Mouse (Mus musculus) hindbrain, embryonic 11.5 days (tissue): ENCODE measurements at regions not wholly inside any gene's neighbourhood (a gene's known extent, or its start where the extent isn't known, plus 50 kb on each side); places are given as distances from the start of the nearest gene placed in this dataset.

ENCODE experiments used
- ATAC-seq: fragments of 200-750 bp; cut with Nextera tagmentation; 2 replicates; pipeline ENCODE4 v1.8.0; 2017; ENCODE audit warnings: mild to moderate bottlenecking, moderate TSS enrichment, moderate library complexity; ENCODE audit not compliant: low FRiP score
- DNase-seq: peaks from one replicate; pipeline ENCODE4 v3.0.0-alpha.2; 2015; ENCODE audit warnings: low spot score
- H3K27ac ChIP-seq: fragments of 300-500 bp; sonication (generic); 2 replicates; pipeline ENCODE4 v1.5.1; 2014; ENCODE audit warnings: mild to moderate bottlenecking, low read depth, low read length
- H3K27me3 ChIP-seq: fragments of 300-500 bp; sonication (generic); 2 replicates; pipeline ENCODE4 v1.6.1; 2014; ENCODE audit warnings: mild to moderate bottlenecking, low read length, moderate library complexity, mixed read lengths; ENCODE audit not compliant: control insufficient read depth, insufficient read depth
- H3K36me3 ChIP-seq: fragments of 300-500 bp; sonication (generic); 2 replicates; pipeline ENCODE4 v1.6.1; 2014; ENCODE audit warnings: mild to moderate bottlenecking, low read length, moderate library complexity, mixed read lengths; ENCODE audit not compliant: control insufficient read depth, insufficient read depth
- H3K4me1 ChIP-seq: fragments of 300-500 bp; sonication (generic); replicated peaks from 2 replicates; pipeline ENCODE4 v1.6.1; 2014; ENCODE audit warnings: low read length, mixed read lengths; ENCODE audit not compliant: control insufficient read depth, insufficient read depth
- H3K4me2 ChIP-seq: fragments of 300-500 bp; sonication (generic); replicated peaks from 2 replicates; pipeline ENCODE4 v1.6.1; 2014; ENCODE audit warnings: mild to moderate bottlenecking, low read depth, low read length
- H3K4me3 ChIP-seq: fragments of 300-500 bp; sonication (generic); 2 replicates; pipeline ENCODE4 v1.5.1; 2014; ENCODE audit warnings: low read depth, low read length
- H3K9ac ChIP-seq: fragments of 300-500 bp; sonication (generic); 2 replicates; pipeline ENCODE4 v1.6.1; 2014; ENCODE audit warnings: low read depth, low read length
- H3K9me3 ChIP-seq: fragments of 300-500 bp; sonication (generic); 2 replicates; pipeline ENCODE4 v1.6.1; 2016; ENCODE audit warnings: low read length; ENCODE audit not compliant: control insufficient read depth
- WGBS: fragments of 180-500 bp; shearing (Covaris S2); extraction: QIAGEN DNeasy Blood & Tissue Kit; methylation state at CpG from one replicate; pipeline ENCODE4 v1.1.7; 2014; 5-methylcytosine and 5-hydroxymethylcytosine counted together

DNA sequence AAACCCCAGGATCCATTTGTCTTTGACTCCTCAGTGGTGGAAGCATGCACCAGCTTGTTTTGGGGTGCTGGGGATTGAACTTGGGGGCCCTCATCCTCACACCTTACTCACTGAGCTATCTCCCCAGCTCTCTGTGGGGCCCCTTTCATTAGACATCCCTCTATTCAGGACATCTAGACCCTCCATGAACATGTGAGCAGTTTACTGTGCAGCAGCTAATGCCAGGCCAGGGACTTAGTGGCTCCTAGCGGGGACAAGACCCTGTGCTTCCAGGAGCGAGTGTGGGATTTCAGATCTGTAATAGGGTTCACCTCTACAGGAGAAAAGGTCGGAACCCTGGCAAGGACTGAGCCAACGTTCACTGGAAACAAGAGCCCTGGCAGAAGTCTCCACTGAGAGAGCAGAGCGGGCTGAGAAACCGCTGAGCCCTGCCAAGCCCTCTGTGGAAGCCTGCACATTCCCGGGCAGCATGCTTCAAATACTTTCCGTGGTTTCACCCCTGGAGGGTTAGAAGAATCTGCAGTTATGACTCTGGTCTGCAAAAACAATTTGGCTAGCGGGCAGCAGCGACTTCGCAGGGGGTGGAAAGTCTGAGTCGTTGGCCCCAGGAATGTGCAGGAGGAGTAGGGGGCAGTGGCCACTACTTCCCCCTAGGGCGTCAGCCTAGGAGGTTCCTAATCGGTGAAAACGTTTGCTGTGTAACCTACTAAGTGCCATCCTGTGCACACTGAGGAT is 125.6 kb downstream of the Smad6 start:
- Histone ChIP-seq H3K27ac (no peak overlapping the region), H3K9ac (no peak overlapping the region), H3K36me3 (no peaks in the 10 kb centered on the region), H3K4me1 (no peaks in the 10 kb centered on the region), H3K9me3 (no peaks in the 10 kb centered on the region), H3K4me2 (no peak overlapping the region), H3K4me3 (no peak overlapping the region), H3K27me3 (no peaks in the 10 kb centered on the region)
- DNase-seq (no peak), ATAC-seq (no peak)
- WGBS, result 53% methylated on average over 15 of the region's 15 CpGs

DNA sequence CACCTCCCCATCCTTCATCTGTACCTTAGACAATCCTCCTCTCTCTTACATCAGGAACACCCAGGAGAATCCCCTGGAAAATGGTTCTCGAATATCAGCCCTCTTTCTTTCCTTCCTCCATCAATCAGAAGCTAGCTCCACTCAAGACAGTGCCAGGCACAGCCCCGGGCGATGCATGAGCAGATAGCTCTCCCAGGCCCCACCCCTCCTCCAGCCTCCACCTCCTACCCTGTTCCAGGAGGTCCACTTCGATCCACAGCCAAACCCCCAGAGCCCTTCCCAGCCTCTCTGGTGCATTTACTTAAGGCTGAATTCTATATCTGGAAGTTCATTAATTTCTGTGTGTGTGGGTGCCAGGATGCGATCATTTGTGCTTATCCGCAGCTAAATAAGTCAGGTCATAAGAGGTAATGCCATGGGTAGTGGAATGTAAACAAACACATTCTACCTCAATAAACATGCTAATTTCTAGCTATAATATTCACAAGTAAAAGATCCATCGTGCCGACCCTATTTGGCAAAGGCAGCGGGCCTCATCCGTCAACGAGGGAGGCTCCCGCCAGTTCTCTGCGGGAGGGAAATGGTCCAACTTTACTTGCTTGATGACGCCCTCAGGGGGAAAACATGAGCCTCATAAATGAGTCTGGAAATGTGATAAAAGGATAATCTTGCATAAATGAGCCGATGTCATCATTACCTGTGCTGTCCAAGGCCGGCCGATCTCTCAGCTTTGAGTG is 129.5 kb downstream of the Smad6 start:
- no peaks in the 10 kb centered on the region for H3K27me3 ChIP-seq
- H3K4me2 ChIP-seq, result no peak overlapping the region
- H3K4me1 ChIP-seq, result no peaks in the 10 kb centered on the region
- ATAC-seq (no peak), DNase-seq (no peak)
- no peaks in the 10 kb centered on the region for H3K9me3 ChIP-seq
- WGBS, result 74% methylated on average over 17 of the region's 17 CpGs
- H3K36me3 ChIP-seq, result no peaks in the 10 kb centered on the region
- H3K27ac ChIP-seq, result no peak overlapping the region
- no peak overlapping the region for H3K4me3 ChIP-seq
- H3K9ac ChIP-seq, result no peak overlapping the region

DNA sequence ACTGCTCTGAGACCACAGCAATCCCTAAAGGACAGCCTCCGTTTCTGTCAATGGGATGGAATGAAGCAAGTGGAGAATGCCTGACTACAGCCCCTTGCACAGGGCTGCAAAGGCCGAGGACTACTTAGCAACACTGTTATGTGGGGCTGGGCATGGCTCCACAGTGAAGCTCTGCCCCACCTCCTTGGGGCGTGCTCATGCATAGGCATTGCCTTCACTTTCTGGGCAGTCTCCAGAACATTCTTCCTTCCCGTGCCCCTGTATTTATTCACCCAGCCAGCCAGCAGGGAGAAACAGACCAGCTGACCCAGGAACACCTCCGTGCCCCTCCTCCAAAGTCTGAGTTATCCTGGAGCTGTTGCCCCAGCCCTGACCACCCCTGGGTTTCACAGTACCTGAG is 131.1 kb downstream of the Smad6 start:
- Histone ChIP-seq H3K27me3 (no peaks in the 10 kb centered on the region), H3K36me3 (no peaks in the 10 kb centered on the region), H3K4me1 (no peaks in the 10 kb centered on the region), H3K4me3 (no peak overlapping the region), H3K9ac (no peak overlapping the region), H3K9me3 (no peaks in the 10 kb centered on the region), H3K4me2 (no peak overlapping the region), H3K27ac (no peak overlapping the region)
- 65% methylated on average over 5 of the region's 5 CpGs for whole genome bisulfite sequencing
- DNase-seq (no peak), ATAC-seq (no peak)

DNA sequence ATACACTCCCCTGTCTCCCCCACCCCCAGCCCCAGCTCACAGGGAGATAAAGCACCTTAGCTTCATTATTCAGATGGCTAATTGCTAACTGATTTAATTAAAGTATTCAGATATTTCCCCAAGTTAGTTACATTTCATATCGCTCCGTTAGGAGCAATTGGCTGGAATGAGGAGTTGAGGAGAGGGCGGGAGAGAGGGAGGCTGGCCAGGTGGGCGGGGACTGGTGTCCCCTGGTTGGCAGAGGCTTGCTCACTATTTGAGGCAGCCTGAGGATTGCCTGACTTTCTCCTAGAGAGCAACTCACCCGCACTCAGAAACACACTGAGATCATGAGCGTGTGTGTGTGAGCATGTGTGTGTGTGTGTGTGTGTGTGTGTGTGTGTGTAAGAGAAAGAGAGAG is 131.8 kb upstream of the Smad3 start:
- no peak for DNase-seq
- no peaks in the 10 kb centered on the region for H3K36me3 ChIP-seq
- no peak overlapping the region for H3K27ac ChIP-seq
- no peak overlapping the region for H3K4me2 ChIP-seq
- WGBS, result 77% methylated on average over 6 of the region's 6 CpGs
- H3K9ac ChIP-seq, result no peak overlapping the region
- H3K4me1 ChIP-seq, result no peaks in the 10 kb centered on the region
- no peaks in the 10 kb centered on the region for H3K27me3 ChIP-seq
- ATAC-seq, result no peak
- no peaks in the 10 kb centered on the region for H3K9me3 ChIP-seq
- H3K4me3 ChIP-seq, result no peak overlapping the region

DNA sequence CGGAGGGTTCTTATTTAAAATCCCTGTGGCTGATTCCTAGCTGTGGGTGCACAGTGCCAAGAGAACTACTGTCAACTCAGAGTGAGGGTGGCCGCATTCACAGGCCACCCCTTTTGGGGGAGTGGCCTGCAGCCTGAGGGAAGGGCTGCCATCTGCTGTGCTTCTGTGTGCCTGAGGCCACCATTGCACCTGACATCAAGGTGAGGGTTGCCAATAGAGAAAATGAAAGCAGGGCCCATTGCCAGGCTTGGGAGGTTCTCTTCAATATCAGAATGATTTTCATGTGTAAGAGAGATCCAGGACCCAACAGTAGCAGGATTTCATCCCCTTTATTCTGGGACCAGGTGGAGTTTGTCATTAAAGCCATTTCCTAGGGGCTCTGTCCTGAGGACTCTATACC is 127.2 kb upstream of the Smad3 start:
- H3K36me3 ChIP-seq, result no peaks in the 10 kb centered on the region
- WGBS, result 73% methylated on average over 2 of the region's 2 CpGs
- DNase-seq (no peak), ATAC-seq (no peak)
- H3K9ac ChIP-seq, result no peak overlapping the region
- H3K27ac ChIP-seq, result no peak overlapping the region
- H3K4me2 ChIP-seq, result no peak overlapping the region
- H3K9me3 ChIP-seq, result no peaks in the 10 kb centered on the region
- no peaks in the 10 kb centered on the region for H3K4me1 ChIP-seq
- no peak overlapping the region for H3K4me3 ChIP-seq
- H3K27me3 ChIP-seq, result 0 out of 2 replicates have a peak, but pooled peaks cover 2% of the 10 kb centered on the region

DNA sequence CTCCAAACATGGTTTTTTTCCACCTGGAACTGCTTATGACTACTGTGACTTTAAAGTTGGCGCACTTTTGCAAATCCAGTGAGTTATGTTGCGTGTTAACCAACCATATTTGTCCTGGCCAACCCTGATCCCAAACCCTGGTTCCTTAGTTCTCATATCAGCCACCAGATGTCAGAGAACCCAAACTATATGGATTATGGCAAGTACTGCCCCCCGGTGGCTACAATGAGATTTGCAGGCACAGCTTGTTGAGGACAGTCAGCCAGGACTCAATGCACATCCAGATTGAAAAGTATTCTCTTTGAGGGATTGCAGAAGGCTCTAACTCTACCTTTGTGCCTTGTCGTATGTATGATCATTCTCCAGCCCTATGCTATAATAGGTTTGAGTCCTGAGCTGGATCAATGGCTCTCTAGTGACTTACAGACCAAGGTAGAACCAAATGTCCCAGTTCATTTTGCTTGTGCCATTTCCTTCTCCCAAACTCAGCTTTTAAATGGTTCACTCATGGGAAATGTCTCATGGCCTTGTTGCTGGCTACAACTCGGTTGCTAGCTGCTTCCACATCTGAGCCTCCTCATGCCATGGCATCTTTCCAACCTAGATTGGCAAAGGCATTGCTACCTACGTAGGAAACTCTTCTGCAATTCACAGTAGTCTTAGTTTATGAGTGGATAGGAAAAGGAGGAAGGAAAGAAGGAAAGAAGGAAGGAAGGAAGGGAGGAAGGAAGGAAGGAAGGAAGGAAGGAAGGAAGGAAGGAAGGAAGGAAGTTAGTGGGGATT is 126.1 kb upstream of the Smad3 start:
- no peaks in the 10 kb centered on the region for H3K9me3 ChIP-seq
- no peak overlapping the region for H3K4me2 ChIP-seq
- no peak overlapping the region for H3K9ac ChIP-seq
- no peak overlapping the region for H3K4me3 ChIP-seq
- ATAC-seq (no peak), DNase-seq (no peak)
- 77% methylated on average over 6 of the region's 6 CpGs for WGBS
- H3K27ac ChIP-seq, result no peak overlapping the region
- H3K4me1 ChIP-seq, result no peaks in the 10 kb centered on the region
- no peaks in the 10 kb centered on the region for H3K36me3 ChIP-seq
- H3K27me3 ChIP-seq, result 0 out of 2 replicates have a peak, but pooled peaks cover 2% of the 10 kb centered on the region

DNA sequence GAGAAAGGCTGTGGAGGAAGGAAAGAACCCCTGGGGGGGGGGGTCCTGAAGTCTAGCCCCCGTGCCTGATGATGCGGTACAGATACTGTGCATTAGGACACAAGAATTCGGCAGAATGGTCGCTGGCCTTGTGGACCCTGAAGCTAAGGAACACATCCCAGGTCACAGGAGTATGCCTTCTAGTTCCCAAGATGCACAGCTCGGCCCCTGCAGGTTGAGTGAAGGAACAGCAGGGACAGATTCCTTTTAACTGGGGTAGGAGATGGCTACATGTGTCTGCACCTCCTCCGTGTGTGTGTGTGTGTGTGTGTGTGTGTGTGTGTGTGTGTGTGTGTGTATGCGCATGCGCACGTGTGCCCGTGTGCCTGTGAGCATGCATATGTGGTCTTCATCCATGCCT is 123.9 kb upstream of the Smad3 start:
- DNase-seq (no peak), ATAC-seq (0 out of 2 replicates have a peak, but pooled peaks have one; percentile 23)
- WGBS, result 82% methylated on average over 10 of the region's 10 CpGs
- H3K36me3 ChIP-seq, result no peaks in the 10 kb centered on the region
- no peaks in the 10 kb centered on the region for H3K9me3 ChIP-seq
- H3K27me3 ChIP-seq, result 0 out of 2 replicates have a peak, but pooled peaks cover 2% of the 10 kb centered on the region
- no peak overlapping the region for H3K4me2 ChIP-seq
- H3K9ac ChIP-seq, result no peak overlapping the region
- no peaks in the 10 kb centered on the region for H3K4me1 ChIP-seq
- no peak overlapping the region for H3K27ac ChIP-seq
- no peak overlapping the region for H3K4me3 ChIP-seq

DNA sequence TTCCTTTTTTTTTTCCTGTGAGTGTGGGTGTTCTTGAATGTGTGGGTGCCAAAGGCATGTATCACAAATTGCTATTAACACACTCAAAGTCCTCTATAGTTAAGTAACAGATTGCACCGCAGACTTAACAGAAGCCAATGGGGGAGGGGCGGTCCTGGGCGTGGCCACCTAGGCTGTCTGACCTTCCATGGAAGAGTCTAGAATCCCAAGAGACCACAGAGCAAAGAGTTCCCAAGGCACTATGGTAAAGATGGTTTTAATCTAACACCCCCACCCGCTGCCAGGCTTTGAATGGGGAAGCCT is 123.4 kb upstream of the Smad3 start:
- Histone ChIP-seq H3K36me3 (no peaks in the 10 kb centered on the region), H3K9me3 (no peaks in the 10 kb centered on the region), H3K27ac (no peak overlapping the region), H3K27me3 (0 out of 2 replicates have a peak, but pooled peaks cover 2% of the 10 kb centered on the region), H3K4me1 (no peaks in the 10 kb centered on the region), H3K4me3 (no peak overlapping the region), H3K4me2 (no peak overlapping the region), H3K9ac (no peak overlapping the region)
- DNase-seq (peak; percentile 69), ATAC-seq (peak; percentile 49; the same call in 1 of the 2 replicates)
- WGBS, result 40% methylated on average over 4 of the region's 4 CpGs
